ENCODE assay signal across 7 mouse cellular contexts in the genomic region with DNA sequence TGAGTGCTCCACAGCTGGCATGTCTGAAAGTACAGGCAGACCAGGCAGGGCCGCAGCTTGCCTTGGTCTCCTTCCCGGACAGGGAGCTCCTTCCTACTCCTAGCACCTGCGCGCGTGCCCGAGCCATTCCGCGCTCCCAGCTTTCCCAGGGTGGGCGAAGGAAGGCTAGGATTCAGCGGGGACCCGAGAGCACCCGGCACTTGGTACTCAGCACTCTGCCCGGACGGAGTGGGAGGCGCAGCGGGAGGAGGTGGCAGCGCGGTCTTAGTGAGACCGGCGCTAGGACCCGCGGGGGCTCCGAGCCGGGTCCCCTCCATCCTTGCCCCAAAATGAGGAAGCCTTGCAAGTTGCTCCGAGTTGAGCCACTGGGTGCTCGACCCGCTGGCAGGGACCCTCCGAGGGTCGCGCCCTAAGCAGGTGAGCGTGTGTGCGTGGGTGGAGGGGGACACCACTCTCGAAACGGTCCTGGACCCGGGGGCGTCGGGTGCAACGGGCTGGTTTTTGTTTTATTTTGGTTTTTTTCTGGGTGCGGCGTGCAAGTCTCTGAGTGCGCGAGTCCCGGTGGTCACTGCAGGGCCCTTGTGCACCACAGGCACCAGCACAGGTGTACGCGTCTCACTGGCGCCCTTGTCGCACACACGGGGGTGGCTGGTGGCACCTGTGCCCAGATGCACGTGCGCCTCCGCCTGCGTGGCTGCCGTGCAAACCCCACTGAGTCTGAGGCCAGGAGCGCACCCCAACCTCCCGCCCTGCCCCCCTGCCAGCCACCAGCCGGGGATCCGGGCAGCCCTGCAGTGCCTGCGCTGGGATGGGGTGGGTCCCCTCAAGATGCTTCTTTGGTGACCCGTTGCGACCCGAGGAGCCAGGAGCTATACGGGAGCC. TPM values are rescaled to one million over a fixed set of nuclear protein-coding genes. Genes with fewer than 3 reads are reported as not detected.
DNase-seq lines count a peak whose midpoint lies in the region; ATAC-seq and TF ChIP-seq lines count a peak whose summit lies in the region.

No protein-coding gene starts in this region.

- 1% methylated on average over 62 of the region's 62 CpGs for WGBS in liver, embryonic 14.5 days (ENCODE audit: insufficient replicate concordance)

- no peak for TF ChIP-seq EP300 in liver, embryonic 14.5 days (IDR thresholded peaks at IDR 0.05; ENCODE audit: low read depth)

- TF ChIP-seq CTCF in liver, embryonic 14.5 days (IDR thresholded peaks at IDR 0.05; ENCODE audit: low read depth), result no peak

- H3K9me3 ChIP-seq in liver, embryonic 14.5 days (ENCODE audit: control insufficient read depth, low read length), result no peaks in the 10 kb centered on the region

- H3K36me3 ChIP-seq in liver, embryonic 14.5 days (replicated peaks; ENCODE audit: control insufficient read depth, insufficient read depth, low read depth), result no peaks in the 10 kb centered on the region

- peak; percentile 55 for DNase-seq in layer of hippocampus, adult 9-11 months
- no peak for DNase-seq in layer of hippocampus, adult 9-10 months (ENCODE audit: low spot score)
- peak; percentile 49 to 52 for DNase-seq in cerebellum, postnatal 36 days
- no peak for DNase-seq in liver, embryonic 14.5 days (ENCODE audit: low read depth in 3 of 3, low spot score in 3 of 3)
- DNase-seq in right cerebral cortex, adult 2 months (ENCODE audit: low spot score in 2 of 2), result peak; percentile 64 to 65
- no peak for DNase-seq in adrenal gland, adult 18-20 months (ENCODE audit: low spot score in 2 of 2)

- H3K27ac ChIP-seq in liver, embryonic 14.5 days, result no peak overlapping the region

- peaks cover 47% of the 10 kb centered on the region for H3K27me3 ChIP-seq in liver, embryonic 14.5 days (ENCODE audit: control insufficient read depth, insufficient read depth, low read length)

- peak; percentile 37 for ATAC-seq in granulocyte monocyte progenitor cell, adult 5-6 weeks (replicated peaks; ENCODE audit: poor library complexity, severe bottlenecking)
- 0 out of 2 replicates have a peak, but pooled peaks have one; percentile 3 for ATAC-seq in liver, embryonic 14.5 days (ENCODE audit: insufficient read depth)

- H3K4me1 ChIP-seq in liver, embryonic 14.5 days (replicated peaks; ENCODE audit: control insufficient read depth in 2 of 2, insufficient read depth in 2 of 2, low read length in 1 of 2), result no peaks in the 10 kb centered on the region

- H3K4me3 ChIP-seq in liver, embryonic 14.5 days (ENCODE audit: insufficient read depth in 1 of 2, low read depth in 2 of 2, low read length in 2 of 2), result peak overlapping the region; percentile 23 to 28; a peak in 3 of 4 replicates

- no peak overlapping the region for H3K9ac ChIP-seq in liver, embryonic 14.5 days (replicated peaks)

- H3K4me2 ChIP-seq in liver, embryonic 14.5 days (ENCODE audit: low read depth), result peak overlapping the region; percentile 56

RNA-seq across cellular contexts. Expression of a gene that starts 4.7 kb away (rescaled TPM):
- total RNA-seq in granulocyte monocyte progenitor cell, adult 5-6 weeks (2014; fragmentation: Nextera tagmentation), result 16.8 and 35.6 TPM in 2 replicates
- 39.1 and 43.9 TPM in 2 replicates for total RNA-seq in granulocyte monocyte progenitor cell, adult 5-6 weeks (2017)
- polyA plus RNA-seq in liver, embryonic 14.5 days (2012; rRNA removed), result 0.74 and 1.1 TPM in 2 replicates
- polyA plus RNA-seq in liver, embryonic 14.5 days (2014; fragmentation: Nextera tagmentation; extraction: Ambion mirVana), result 1.3 and 1.6 TPM in 2 replicates
- 1 to 10 TPM in 1 of 2 experiments, under 1 TPM in 1; 0.76 to 1.7 TPM for total RNA-seq in adrenal gland, adult 18-20 months (2021)

RNA-seq across cellular contexts. Expression of a gene that starts 9.3 kb away (rescaled TPM):
- 94.0 and 105 TPM in 2 replicates for total RNA-seq in granulocyte monocyte progenitor cell, adult 5-6 weeks (2014; fragmentation: Nextera tagmentation)
- 161 and 185 TPM in 2 replicates for total RNA-seq in granulocyte monocyte progenitor cell, adult 5-6 weeks (2017)
- 42.8 and 49.9 TPM in 2 replicates for polyA plus RNA-seq in liver, embryonic 14.5 days (2012; rRNA removed)
- polyA plus RNA-seq in liver, embryonic 14.5 days (2014; fragmentation: Nextera tagmentation; extraction: Ambion mirVana), result 113 and 120 TPM in 2 replicates
- total RNA-seq in adrenal gland, adult 18-20 months (2021), result 100 to 1,000 TPM; 105 to 111 TPM

RNA-seq across cellular contexts. Expression of a gene that starts 9.4 kb away (rescaled TPM):
- 19.7 and 29.1 TPM in 2 replicates for total RNA-seq in granulocyte monocyte progenitor cell, adult 5-6 weeks (2014; fragmentation: Nextera tagmentation)
- 14.2 and 19.9 TPM in 2 replicates for total RNA-seq in granulocyte monocyte progenitor cell, adult 5-6 weeks (2017)
- polyA plus RNA-seq in liver, embryonic 14.5 days (2012; rRNA removed), result 14.3 and 14.6 TPM in 2 replicates
- polyA plus RNA-seq in liver, embryonic 14.5 days (2014; fragmentation: Nextera tagmentation; extraction: Ambion mirVana), result 15.7 and 16.1 TPM in 2 replicates
- total RNA-seq in adrenal gland, adult 18-20 months (2021), result 100 to 1,000 TPM; 104 to 123 TPM

RNA-seq across cellular contexts. Expression of a gene that starts 24.4 kb away (rescaled TPM):
- total RNA-seq in granulocyte monocyte progenitor cell, adult 5-6 weeks (2014; fragmentation: Nextera tagmentation), result not detected in 2 replicates
- 0.13 TPM in 1 of 2 replicates, not detected in the other for total RNA-seq in granulocyte monocyte progenitor cell, adult 5-6 weeks (2017)
- 0.39 and 0.46 TPM in 2 replicates for polyA plus RNA-seq in liver, embryonic 14.5 days (2012; rRNA removed)
- polyA plus RNA-seq in liver, embryonic 14.5 days (2014; fragmentation: Nextera tagmentation; extraction: Ambion mirVana), result 0.21 and 0.38 TPM in 2 replicates
- 10 to 100 TPM; 16.2 to 17.6 TPM for total RNA-seq in adrenal gland, adult 18-20 months (2021)

RNA-seq across cellular contexts. Expression of a gene that starts 26.8 kb away (rescaled TPM):
- not detected in 2 replicates for total RNA-seq in granulocyte monocyte progenitor cell, adult 5-6 weeks (2014; fragmentation: Nextera tagmentation)
- total RNA-seq in granulocyte monocyte progenitor cell, adult 5-6 weeks (2017), result not detected in 2 replicates
- 0.01 and 0.14 TPM in 2 replicates for polyA plus RNA-seq in liver, embryonic 14.5 days (2012; rRNA removed)
- not detected in 2 replicates for polyA plus RNA-seq in liver, embryonic 14.5 days (2014; fragmentation: Nextera tagmentation; extraction: Ambion mirVana)
- total RNA-seq in adrenal gland, adult 18-20 months (2021), result 1 to 10 TPM; 2.7 to 3.5 TPM

Comparison
In these comparisons a context has a peak if more than half of its experiments do, and no peak if none do; other contexts are left out.
1. DNase-seq: peak in layer of hippocampus, adult 9-11 months (single experiment), cerebellum, postnatal 36 days (2 of 2) and right cerebral cortex, adult 2 months (2 of 2); none in layer of hippocampus, adult 9-10 months (single experiment), liver, embryonic 14.5 days (0 of 3) and adrenal gland, adult 18-20 months (0 of 2).
2. RNA of a gene that starts 4.7 kb away (total RNA-seq): 16.8 to 43.9 TPM in granulocyte monocyte progenitor cell, adult 5-6 weeks; 0.76 to 1.7 TPM in adrenal gland, adult 18-20 months; every median in the first group is over 4 times any median in the second.